ENCODE assay signal across 12 mouse cellular contexts in genomic region chr13:16829589-16829988, GRCm38 (mm10).
DNase-seq lines count a peak whose midpoint lies in the region; ATAC-seq lines count a peak whose summit lies in the region.
"Had no signal": no experiment of that assay in that cellular context is flagged by ENCODE, and none has a peak within 500 bp of the region (broad histone marks: within the 10 kb centered on the region; RNA-seq: fewer than 3 reads in every experiment).

No protein-coding gene starts in this region.

- no peaks in the 10 kb centered on the region for H3K36me3 ChIP-seq in hindbrain, embryonic 13.5 days
- no peaks in the 10 kb centered on the region for H3K36me3 ChIP-seq in hindbrain, embryonic 12.5 days

- no peaks in the 10 kb centered on the region for H3K4me1 ChIP-seq in hindbrain, embryonic 13.5 days (replicated peaks)
- H3K4me1 ChIP-seq in hindbrain, embryonic 12.5 days = no peaks in the 10 kb centered on the region

- H3K4me2 ChIP-seq in hindbrain, embryonic 13.5 days = no peak overlapping the region
- H3K4me2 ChIP-seq in hindbrain, embryonic 12.5 days (replicated peaks) = no peak overlapping the region

- H3K27ac ChIP-seq in hindbrain, embryonic 13.5 days = no peak overlapping the region
- H3K27ac ChIP-seq in hindbrain, embryonic 12.5 days = no peak overlapping the region
- H3K27ac ChIP-seq: gastrocnemius, adult 2 months; layer of hippocampus, adult 2 months had no signal

- peak; percentile 15 to 26 for DNase-seq in cerebellum, postnatal 14 days
- DNase-seq in cerebellum, adult 9-11 months = no peak
- DNase-seq in retina, postnatal 1 day = peak; percentile 43
- DNase-seq in retina, embryonic 14.5 days (ENCODE audit: low spot score) = no peak
- peak; percentile 43 for DNase-seq in mesoderm, embryonic 11.5 days (ENCODE audit: low read depth, low spot score)
- no peak for DNase-seq in ovary, adult 18-20 months (ENCODE audit: low spot score)
- DNase-seq: gastrocnemius, adult 2 months had no signal

- H3K9me3 ChIP-seq in hindbrain, embryonic 13.5 days = no peaks in the 10 kb centered on the region
- no peaks in the 10 kb centered on the region for H3K9me3 ChIP-seq in hindbrain, embryonic 12.5 days (replicated peaks)

- 60% methylated on average over 2 of the region's 2 CpGs for WGBS in hindbrain, embryonic 13.5 days
- 69% methylated on average over 2 of the region's 2 CpGs for WGBS in hindbrain, embryonic 12.5 days

- no peaks in the 10 kb centered on the region for H3K27me3 ChIP-seq in hindbrain, embryonic 13.5 days
- no peaks in the 10 kb centered on the region for H3K27me3 ChIP-seq in hindbrain, embryonic 12.5 days

- H3K4me3 ChIP-seq in hindbrain, embryonic 13.5 days = no peak overlapping the region
- H3K4me3 ChIP-seq in hindbrain, embryonic 12.5 days = no peak overlapping the region
- H3K4me3 ChIP-seq: gastrocnemius, adult 2 months; layer of hippocampus, adult 2 months had no signal

- 0 out of 2 replicates have a peak, but pooled peaks have one; percentile 36 for ATAC-seq in hindbrain, embryonic 13.5 days (ENCODE audit: low FRiP score)
- no peak for ATAC-seq in hindbrain, embryonic 12.5 days (ENCODE audit: low FRiP score)
- ATAC-seq: activated CD4-positive, CD25-positive, alpha-beta regulatory T cell, adult 4 months; lung, postnatal 0 days had no signal

- H3K9ac ChIP-seq in hindbrain, embryonic 13.5 days = no peak overlapping the region
- H3K9ac ChIP-seq in hindbrain, embryonic 12.5 days = no peak overlapping the region

Comparison
In these comparisons a context has a peak if more than half of its experiments do, and no peak if none do; other contexts are left out.
1. DNase-seq: peak in cerebellum, postnatal 14 days (2 of 2), retina, postnatal 1 day (single experiment) and mesoderm, embryonic 11.5 days (single experiment); none in cerebellum, adult 9-11 months (single experiment), retina, embryonic 14.5 days (single experiment) and ovary, adult 18-20 months (single experiment).